Mouse (Mus musculus) erythroblast, embryonic 14.5 days (primary cell): ENCODE measurements around the gene Cycs.

Experiments
- GATA1 ChIP-seq: IDR thresholded peaks from 2 replicates; pipeline ENCODE4 v1.6.1; 2012; ENCODE audit warnings: low read length, inconsistent platforms, mixed read lengths
- TAL1 ChIP-seq: IDR thresholded peaks from 3 replicates; pipeline ENCODE4 v1.6.1; 2012; ENCODE audit warnings: low read length, inconsistent platforms, mixed read lengths

GRCm38 (mm10) chr6:50588251-50588650, 21.9 kb upstream of the Cycs start:
- TF ChIP-seq GATA1 = no peak
- no peak for TF ChIP-seq TAL1
